Mouse (Mus musculus) central nervous system, embryonic 18 days (tissue): ENCODE measurements around the gene Wbp1. TPM values are rescaled to one million over a fixed set of nuclear protein-coding genes. Genes with fewer than 3 reads are reported as not detected.

ENCODE experiments used
- polyA plus RNA-seq: library from polyadenylated mRNA; depleted of rRNA; stranded (reverse); fragments of >200 nt; gene quantifications from 2 replicates; pipeline ENCODE4 v1.2.3, GENCODE M21; 2012; rRNA removed

The Wbp1 gene
- 152 and 163 TPM in 2 replicates for polyA plus RNA-seq

DNA sequence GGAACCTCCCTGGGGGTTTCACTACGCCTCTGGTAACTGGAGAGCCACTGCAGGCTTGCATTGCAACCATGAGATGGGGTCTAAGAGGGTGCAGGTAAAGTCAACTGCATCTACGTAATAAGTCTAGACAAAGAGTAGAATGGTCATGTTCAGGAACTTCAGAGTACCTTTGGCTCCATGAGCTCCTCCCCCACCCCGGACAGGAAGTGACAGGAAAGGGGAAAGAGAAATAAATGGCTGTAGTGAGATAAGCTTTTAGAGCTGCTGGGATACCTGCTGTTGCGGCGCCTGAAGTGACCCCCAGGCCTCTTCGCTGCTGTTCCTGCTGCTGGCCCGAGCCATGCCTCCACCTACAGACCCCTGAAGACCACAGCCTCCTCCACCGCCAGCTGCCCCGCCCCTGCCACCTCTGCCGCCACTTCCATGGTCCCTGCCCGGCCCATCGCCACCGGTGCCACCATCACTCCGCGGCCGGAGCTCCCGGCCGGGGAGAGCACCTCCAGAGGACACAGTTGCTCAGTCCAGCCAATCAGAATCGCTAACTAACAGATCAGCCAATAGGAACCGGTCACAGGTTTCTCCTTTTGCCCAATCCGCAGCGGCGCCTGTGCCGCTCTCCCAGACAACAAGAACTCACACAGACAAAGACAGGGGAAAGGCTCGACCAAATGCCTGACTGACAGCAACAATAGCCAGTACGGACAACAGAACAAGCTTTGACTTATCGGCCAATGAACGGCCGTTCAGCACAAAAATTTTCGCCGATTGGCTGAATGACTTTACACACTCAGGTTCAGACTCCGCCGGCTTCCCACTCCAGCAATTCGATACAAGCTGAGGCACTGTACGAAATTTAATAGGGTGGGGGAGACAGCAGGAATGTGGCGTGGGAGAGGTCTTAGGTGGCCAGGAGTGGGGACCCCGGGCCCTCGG is at the start of gene Wbp1:
Wbp1 (minus strand) TSS at position 630 of the 933 bp plus-strand sequence.

DNA sequence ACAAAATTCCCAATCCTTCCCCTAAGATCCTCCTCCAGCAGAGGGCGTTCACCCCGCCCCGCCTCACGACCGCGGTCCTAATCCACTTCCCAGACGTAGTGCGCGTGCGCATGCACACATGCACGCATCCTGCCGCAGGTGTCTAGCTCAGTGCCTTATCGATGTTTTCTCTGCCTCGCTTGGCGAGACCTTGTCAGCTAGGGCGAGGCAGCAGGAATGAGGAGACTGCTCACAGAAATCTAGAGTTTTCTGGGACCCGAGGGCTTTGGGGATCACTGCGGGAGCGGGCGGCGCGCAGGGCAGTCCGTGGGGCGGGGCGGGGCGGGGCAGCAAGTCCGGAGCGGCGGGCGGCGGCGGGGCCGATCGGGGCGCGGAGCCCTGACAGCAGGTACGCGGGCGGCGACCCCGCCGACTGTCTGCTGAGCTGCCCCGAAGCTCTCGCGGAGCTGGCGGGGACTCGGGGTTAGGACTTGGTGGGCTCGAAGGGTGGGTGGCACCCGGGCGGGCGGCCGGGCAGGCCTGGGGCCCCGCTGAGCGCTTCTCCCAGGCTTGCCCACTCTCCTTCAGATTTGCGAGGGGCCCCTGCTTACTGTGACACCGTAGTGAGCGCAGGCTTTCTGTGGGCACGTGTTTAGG is 44.4 kb upstream of the Wbp1 start, which contains the start of gene Dctn1:
Dctn1 (plus strand) TSS at position 314 of the 636 bp plus-strand sequence.

DNA sequence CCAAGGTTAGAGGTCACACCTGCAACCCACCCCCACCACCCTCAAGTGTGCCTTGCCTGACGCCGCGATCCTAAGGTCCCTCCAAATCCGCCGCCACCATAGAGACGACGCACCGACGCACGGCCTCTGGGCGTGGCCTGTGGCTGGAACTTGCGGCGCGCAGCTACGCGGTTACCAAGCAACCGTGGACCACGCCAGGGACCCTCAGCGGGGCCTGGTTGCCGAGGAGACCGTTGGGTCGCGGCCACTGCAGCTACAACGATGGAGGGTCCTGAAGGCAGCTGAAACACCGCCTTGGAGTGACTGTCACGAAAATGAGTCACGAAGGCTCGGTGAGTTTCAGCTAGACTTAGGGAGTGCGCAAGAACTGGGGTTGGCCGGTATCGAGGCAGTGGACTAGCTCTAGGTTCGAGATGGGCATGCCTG is 34.9 kb upstream of the Wbp1 start, which contains the start of the genes Wdr54 and 1700003E16Rik:
Wdr54 (minus strand) TSS at position 139 of the 426 bp plus-strand sequence.
1700003E16Rik (plus strand) TSS at position 146 of the 426 bp plus-strand sequence.

DNA sequence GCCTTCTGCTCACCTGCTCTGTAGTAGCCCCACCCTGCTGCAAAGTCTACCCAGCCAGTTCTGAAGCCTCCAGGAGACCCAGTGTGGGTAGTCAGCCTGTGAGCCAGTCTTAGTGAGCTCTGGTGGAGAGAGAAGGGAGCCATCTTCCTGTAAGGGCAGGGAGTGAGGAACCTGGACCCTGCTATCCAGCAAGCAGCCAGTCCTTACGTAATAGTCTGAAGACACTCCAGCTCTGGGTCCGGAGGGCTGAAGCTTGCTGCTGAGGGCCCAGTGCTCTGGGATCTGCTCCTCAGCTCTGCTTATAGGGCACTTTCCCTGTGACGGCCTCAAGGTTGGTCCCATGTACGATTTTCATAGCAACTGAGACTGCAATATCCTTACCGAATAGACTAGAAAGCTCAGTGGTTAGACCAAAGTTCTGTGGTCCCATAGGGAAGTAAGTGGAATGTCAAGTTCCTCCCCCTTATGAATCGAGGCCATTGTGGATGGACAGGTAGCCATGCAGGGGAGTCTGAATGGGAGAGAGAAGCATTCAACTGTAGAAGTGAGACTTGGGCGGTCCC is 13.7 kb upstream of the Wbp1 start, which contains the start of gene Rtkn:
Rtkn (plus strand) TSS at position 513 of the 563 bp plus-strand sequence.

DNA sequence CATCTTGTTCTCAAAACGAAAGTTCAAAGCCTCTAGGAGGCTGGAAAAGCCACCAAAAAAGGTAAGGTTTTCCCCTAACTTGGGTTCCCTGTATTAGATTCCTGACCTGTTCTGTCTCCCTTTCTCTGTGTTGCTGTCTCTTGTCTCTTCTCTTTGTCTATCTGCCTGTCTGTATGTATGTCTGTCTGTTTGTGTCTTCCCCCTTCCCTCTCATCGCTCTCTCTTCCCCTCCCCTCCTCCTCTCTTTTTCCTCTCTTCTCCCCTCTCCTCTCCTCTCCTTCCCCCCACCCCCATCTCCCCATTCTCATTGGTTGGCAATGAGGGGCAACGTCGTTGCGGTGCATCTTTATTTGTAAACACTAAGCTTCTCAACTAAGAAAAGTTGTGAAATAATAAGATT is 4.0 kb upstream of the Wbp1 start, which contains the start of gene Ino80b:
Ino80b (minus strand) TSS at position 101 of the 400 bp plus-strand sequence.

DNA sequence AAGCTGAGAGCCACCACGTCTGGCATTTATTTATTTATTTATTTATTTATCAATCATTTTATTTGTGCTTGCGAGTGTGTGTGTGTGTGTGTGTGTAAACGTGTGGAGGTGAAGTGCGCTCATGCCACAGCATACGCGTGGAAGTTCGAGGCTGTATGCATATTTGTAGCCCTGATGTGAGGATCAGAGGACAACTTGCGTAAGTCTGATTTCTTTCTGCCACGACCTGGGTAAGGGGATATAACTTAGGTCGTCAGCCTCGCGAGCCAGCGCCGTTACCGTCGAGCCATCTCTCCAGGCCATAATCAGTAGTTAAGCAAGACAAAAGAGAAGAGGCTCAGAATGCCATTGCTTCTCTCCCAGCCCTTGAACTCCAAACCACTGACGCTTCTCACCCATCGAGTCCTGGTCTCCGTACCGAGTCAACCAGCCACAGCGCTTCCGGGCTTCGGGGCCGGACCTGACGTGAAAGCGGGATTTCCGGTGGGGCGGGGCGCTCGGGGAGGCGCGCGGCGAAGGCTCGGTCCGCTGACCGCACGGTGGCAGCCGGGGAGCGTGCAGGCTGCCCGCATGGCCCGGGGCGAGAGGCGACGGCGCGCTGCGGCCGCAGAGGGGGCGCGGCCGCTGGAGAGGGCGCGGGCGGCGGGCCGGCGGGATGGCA is 6.2 kb downstream of the Wbp1 start, which contains the start of gene Mogs:
Mogs (plus strand) TSS at position 486 of the 661 bp plus-strand sequence.

DNA sequence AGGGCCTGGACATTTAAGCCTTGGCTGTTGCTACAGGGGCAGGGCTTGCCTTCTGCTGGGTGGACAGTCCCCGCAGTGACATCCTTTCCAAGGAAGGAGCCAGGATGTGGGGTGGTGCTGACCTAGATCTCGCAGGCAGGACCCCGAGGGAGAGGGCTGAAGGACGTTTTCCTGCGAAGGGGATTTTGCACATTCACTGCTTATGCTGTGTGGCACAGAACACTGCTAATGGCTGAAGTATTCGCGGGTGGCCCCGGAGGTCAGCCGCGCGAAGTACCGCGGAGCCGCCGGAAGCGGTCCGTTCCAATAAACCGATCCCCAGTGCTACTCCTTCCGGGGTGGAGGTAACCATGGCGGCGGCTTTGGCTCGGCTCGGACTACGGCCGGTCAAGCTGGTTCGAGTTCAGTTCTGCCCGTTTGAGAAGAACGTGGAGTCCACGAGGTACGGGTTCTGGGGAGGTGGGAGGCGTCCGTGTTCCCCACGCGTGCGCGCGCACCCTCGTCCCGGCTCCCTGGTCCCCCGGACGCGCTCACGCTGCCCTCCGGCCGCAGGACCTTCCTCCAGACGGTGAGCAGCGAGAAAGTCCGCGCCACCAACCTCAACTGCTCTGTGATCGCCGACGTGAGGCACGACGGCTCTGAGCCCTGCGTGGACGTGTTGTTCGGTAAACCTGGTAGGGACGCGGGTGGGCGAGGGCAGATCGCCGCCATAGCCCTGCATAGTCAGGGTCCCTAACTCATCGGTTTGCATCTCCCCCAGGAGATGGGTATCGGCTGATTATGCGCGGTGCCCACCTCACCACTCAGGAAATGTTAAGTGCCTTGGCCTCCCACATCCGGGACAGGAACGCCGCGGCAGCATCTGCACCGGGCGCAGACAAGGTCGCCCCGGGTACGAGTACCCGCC is 12.3 kb downstream of the Wbp1 start, which contains the start of gene Mrpl53:
Mrpl53 (plus strand) TSS at position 279 of the 907 bp plus-strand sequence.

DNA sequence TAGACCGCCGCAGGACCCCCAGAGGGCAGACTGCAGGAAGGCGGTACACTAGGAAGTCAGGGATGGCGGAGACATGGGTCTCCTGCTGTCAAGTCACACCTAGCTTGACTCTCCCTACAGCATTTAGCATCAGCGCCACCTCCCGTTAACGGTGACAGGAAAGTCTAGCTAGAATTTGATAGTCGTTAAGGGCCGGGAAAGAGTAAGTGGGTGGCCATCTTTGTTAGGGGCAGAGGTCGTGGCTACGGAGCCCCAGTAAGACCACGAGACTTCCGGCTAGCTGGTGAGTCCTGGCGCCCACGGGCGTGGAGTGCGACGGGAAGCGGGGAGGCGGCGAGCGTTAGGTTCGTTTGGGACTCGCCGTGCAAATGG is 20.1 kb downstream of the Wbp1 start, which contains the start of the genes Ccdc142 and Gm42688:
Ccdc142 (plus strand) TSS at position 286 of the 372 bp plus-strand sequence.
Gm42688 (plus strand) TSS at position 302 of the 372 bp plus-strand sequence.

DNA sequence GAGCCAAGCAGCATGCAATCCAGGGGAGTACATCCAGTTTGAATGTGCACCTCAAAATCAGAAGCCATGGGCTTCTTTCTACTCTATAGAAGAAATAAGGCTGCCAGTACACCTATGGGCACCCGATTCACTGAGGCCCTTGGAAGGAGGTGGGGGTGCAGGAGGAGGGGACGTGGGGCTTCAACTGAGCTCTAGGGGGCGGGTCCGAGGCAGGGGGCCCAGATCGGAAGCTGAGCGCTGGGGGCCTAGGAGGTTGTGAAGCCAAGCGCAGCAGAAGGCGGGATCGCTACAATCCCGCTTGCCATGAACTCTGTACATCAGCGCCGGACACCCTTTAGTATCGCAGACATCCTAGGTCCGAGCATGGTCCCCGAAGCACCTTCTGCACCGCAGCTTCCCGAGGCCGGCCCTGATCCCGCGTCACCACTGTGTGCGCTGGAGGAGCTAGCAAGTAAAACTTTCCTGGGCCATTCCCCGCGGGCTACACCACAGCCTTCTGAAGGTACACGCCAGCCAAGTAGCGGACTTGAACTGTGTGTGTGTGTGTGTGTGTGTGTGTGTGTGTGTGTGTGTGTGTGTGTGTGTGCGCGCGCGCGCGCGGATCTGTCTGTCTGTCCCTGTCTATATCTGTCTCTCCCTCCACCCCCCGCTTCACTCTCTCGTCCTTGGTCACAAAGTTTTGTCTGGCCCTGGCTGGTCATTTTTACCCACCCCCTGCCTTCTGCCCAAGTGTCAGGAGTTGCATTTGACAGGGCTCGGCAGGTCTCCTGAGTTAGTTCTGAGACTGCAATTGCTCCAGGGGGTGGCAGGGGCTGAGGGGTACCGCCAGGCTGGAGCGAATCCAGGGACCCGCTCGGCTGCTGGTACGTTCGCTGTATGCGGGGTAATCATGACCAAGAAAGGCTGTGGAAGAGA is 35.0 kb downstream of the Wbp1 start, which contains the start of gene Lbx2:
Lbx2 (plus strand) TSS at position 247 of the 915 bp plus-strand sequence.

DNA sequence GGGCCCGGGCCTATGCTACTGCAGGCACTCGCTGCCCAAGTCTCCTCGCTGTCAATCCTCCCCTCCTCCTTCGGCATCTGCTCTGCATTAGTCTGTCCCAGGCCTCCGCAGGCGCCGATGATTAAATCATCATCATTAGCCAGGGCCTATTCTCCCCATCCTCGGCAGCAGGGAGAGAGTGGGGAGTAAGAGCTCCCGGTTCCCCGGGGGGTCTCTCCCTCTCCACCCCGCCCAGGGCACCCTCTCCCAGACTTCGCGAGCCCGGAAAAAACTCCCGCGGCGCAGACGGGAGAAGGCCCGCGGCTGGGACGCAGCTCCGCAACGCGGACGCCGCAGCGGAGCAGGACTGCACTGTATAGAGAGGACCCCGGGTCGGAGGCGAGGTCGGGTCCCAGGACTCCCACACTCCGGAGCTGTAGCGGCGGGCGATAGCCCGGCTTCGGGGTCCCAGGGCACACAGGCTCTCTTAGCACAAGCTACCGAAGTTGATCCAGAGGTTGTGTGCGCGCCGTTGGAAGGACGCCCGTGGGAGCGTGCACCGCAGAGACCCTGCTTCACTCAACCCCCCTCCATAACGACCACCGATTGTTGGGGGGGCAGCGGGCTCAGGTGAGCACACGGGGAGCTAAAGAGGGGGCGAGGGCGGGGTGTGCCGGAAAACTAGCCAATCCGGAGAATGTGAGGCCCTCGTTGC is 43.6 kb downstream of the Wbp1 start, which contains the start of gene Pcgf1:
Pcgf1 (plus strand) TSS at position 240 of the 694 bp plus-strand sequence.

DNA sequence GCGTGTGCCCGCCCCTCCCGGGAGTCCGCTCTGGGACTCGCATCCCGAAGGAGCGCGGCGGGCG is 51.3 kb downstream of the Wbp1 start, which contains the start of gene Tlx2:
Tlx2 (minus strand) TSS at position 47 of the 64 bp plus-strand sequence.

Other genes with a start within 250 kb of the Wbp1 start
- 30.8 and 31.4 TPM in 2 replicates for gene Sema4f, start 181.8 kb downstream of the Wbp1 start, polyA plus RNA-seq
- gene M1ap, start 174.7 kb downstream of the Wbp1 start, polyA plus RNA-seq, result 0.05 and 0.61 TPM in 2 replicates
- gene Dok1, start 88.1 kb downstream of the Wbp1 start, polyA plus RNA-seq, result 1.7 and 2.2 TPM in 2 replicates
- 5.8 and 6.2 TPM in 2 replicates for gene Loxl3, start 87.4 kb downstream of the Wbp1 start, polyA plus RNA-seq
- gene Aup1, start 67.0 kb downstream of the Wbp1 start, polyA plus RNA-seq, result 260 and 270 TPM in 2 replicates
- 86.0 and 91.4 TPM in 2 replicates for gene Htra2, start 66.3 kb downstream of the Wbp1 start, polyA plus RNA-seq
- gene Dqx1, start 63.7 kb downstream of the Wbp1 start, polyA plus RNA-seq, result 0.70 and 0.74 TPM in 2 replicates
- 1.2 TPM in 1 of 2 replicates, not detected in the other for gene Tlx2, start 51.3 kb downstream of the Wbp1 start, polyA plus RNA-seq
- 53.5 and 53.6 TPM in 2 replicates for gene Pcgf1, start 43.7 kb downstream of the Wbp1 start, polyA plus RNA-seq
- gene Lbx2, start 35.2 kb downstream of the Wbp1 start, polyA plus RNA-seq, result 0.16 and 0.57 TPM in 2 replicates
- gene Ccdc142, start 20.0 kb downstream of the Wbp1 start, polyA plus RNA-seq, result 13.9 TPM in 2 replicates
- 13.6 and 13.9 TPM in 2 replicates for gene Gm42688, start 19.9 kb downstream of the Wbp1 start, polyA plus RNA-seq
- 103 and 111 TPM in 2 replicates for gene Mrpl53, start 12.5 kb downstream of the Wbp1 start, polyA plus RNA-seq
- gene Mogs, start 6.1 kb downstream of the Wbp1 start, polyA plus RNA-seq, result 45.7 and 48.5 TPM in 2 replicates
- gene Ino80b, start 3.9 kb upstream of the Wbp1 start, polyA plus RNA-seq, result 37.3 and 39.4 TPM in 2 replicates
- gene Rtkn, start 13.9 kb upstream of the Wbp1 start, polyA plus RNA-seq, result 13.7 and 18.2 TPM in 2 replicates
- 25.6 and 26.5 TPM in 2 replicates for gene Wdr54, start 34.8 kb upstream of the Wbp1 start, polyA plus RNA-seq
- gene 1700003E16Rik, start 34.8 kb upstream of the Wbp1 start, polyA plus RNA-seq, result 8.3 TPM in 2 replicates
- gene Dctn1, start 44.4 kb upstream of the Wbp1 start, polyA plus RNA-seq, result 230 and 248 TPM in 2 replicates
- gene Slc4a5, start 98.3 kb upstream of the Wbp1 start, polyA plus RNA-seq, result 0.41 and 1.3 TPM in 2 replicates
- 17.9 and 20.7 TPM in 2 replicates for gene Mthfd2, start 204.3 kb upstream of the Wbp1 start, polyA plus RNA-seq
- 21.3 and 21.8 TPM in 2 replicates for gene Mob1a, start 204.5 kb upstream of the Wbp1 start, polyA plus RNA-seq
- gene Bola3, start 227.6 kb upstream of the Wbp1 start, polyA plus RNA-seq, result 20.9 and 27.3 TPM in 2 replicates